Mouse (Mus musculus) thymus, adult 18-20 months (tissue): ENCODE data around the gene Ap3m1.

Source experiments
- DNase-seq, 2 experiments: peaks; one replicate each; pipeline ENCODE4 v3.0.0; 2022; ENCODE audit warnings: mixed read lengths in 2 of 2

Ap3m1 gene

GRCm38 (mm10) chr14:20999617-21000016, 52.7 kb downstream of the Ap3m1 start:
- DNase-seq: no peak

DNA sequence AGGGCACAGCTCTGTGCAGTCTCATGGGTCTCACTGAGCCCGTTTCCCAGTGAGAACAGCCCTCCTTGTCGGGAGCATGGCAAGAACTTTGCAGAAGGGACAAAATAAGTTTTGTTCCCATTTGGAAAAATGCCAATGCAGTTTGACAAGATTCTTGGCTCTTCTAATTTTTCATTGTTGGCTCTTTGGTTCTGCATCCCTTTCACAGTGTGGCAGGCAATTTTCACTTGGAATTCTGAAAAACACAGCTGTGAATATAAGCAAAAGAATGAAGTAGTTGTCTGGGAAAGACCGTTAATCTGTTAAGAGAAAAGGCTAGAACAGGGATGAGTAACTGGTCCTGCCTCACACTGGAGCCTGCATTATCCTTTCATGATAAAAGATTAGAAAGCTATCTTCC, 54.8 kb downstream of the Ap3m1 start:
- DNase-seq: no peak

- no peak for DNase-seq
Observed at GRCm38 (mm10) chr14:20996361-20996760, 55.9 kb downstream of the Ap3m1 start.

DNA sequence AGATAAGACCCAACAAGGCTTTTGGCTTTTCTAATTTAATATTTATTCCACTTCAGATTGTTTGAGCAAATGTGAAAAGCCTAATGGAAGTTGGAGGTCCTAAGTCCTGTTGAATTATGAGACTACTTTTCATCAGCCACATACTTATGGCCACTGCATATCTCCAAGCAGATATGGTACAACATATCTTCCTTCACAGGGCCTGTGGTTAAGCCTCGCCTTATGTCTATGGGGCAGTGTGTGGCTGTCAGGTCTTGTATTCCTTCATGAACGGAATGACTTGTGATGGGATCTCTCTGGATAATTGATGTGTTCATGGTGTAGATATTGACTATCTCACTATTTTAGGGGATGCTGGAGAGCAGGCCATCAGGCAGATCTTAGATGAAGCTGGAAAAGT, 56.8 kb downstream of the Ap3m1 start:
- no peak for DNase-seq

DNA sequence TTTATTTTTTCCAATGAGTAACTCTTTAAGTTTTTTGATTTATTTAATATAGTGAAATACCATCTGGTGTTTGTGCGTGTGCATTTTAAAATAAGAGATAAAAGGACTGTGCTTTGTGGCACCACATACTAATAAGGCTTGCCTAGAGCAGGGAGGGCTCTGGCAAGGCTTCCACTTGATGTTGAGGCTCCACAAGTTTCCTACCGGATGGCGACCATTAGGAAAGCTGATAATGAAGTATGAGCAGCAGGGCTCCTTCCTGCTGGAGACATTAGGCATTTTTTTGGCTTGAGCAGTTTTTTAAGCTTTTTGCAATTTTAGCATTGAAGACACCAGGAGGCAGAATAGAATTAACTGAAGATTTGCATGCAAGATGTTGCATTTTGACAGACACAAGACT, 57.8 kb downstream of the Ap3m1 start:
- no peak for DNase-seq

DNA sequence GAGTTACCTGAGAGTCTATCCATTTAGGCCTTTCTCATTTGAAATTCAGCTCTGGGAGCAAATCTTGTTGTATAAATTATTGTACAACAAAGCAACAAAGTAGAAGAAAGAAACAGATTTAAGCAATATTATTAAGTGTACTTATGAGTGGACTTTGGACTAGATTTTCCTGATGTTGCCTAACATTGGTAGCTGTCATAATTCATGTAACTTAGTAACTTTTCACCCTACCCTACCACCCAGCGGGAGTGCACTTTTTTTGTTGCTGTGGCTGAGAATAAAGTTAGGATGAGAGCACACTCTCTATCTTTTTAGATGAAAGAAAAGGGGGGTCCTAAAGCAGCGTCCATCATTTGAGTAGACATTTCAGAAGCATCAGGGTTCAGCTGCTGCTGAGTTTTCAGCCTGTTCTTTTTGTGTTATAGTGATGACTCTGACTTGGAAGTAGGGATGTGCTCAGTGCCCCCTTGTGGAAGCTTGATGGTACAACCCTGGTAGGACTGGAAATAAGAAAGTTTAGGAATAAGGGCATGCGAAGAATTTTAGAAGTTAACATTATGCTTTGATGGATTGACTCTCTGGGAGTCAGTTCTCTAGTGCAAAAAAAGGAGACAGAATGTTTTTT, 59.1 kb downstream of the Ap3m1 start:
- DNase-seq: no peak

DNA sequence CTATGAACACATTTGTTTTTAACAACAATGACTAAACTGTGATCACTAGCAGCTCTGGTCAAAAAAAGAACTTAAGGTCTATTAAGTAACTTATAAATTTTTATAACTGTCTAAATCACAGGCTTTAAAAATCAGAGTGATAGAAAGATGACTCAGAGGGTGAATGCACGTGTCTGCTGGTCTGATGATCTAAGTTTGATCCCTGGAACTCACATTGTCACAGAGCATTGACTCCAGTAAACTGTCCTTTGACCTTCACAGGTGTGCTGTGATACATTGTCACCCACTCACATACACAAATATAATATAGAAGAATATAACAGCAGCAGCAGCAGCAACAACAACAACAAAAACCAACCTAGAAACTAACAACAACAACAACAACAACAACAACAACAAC, 60.8 kb downstream of the Ap3m1 start:
- DNase-seq: no peak

DNA sequence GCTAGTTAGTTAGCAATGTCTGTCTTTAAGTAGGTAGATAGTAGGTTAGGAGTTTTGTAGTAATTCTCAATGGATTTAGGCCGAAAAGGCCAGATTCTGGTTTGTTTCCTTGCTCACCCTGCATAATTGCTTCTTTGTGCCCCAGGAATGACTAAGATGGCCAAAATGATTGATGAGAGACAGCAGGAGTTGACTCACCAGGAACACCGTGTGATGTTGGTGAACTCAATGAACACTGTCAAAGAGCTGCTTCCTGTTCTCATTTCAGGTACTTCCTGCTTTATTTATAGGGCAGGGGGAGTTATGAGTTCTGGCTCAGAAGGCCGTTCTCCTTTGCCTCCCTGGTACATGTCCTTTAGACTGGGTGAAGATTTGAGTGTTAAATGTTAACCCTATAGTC, 66.8 kb downstream of the Ap3m1 start:
- no peak for DNase-seq

DNA sequence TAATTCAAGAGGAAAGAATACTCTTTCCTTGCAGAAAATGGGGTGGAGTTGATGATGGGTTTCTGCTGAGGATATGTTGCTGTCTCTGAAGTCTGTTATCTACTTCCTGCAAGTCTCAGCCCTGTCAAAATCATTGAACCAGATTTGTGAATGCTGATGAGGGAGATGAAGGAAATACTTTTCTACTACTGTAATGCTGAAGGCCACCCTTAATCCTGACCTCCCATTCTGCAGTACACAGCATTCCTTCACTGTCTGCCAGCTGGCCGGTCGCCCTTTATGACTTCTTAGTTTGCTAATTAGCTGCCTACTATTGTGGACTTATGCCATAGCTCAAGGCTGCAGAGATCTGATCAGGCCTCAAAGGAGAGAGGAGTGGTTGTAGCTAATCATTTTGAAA, 68.5 kb downstream of the Ap3m1 start:
- DNase-seq: no peak
